Mouse (Mus musculus): ENCODE measurements around the gene Olfr782. TPM values are rescaled to one million over a fixed set of nuclear protein-coding genes. Genes with fewer than 3 reads are reported as not detected.

Olfr782 gene
- not detected in 2 replicates for polyA plus RNA-seq (2012; ENCODE audit: low replicate concordance)

DNA sequence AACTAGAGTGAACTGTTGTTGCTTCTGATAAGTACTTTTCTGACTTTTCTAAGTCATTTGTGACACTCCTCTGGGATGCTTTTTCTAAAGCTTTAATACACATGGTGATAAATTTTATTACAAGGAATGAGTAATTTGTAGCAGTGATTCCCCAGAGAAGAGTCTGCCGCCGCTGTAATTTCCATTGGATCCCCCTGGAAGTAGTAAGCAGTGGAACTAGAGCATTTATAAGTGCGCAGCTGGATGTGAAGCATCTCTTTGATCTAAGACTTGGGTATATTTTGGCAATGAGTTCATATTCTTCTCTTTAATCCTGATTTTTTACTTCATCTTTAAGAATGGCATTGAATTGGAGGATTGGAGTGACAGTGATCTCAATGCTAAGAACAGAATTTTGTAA is at the start of gene Olfr782:
Olfr782 (plus strand) TSS at position 301 of the 400 bp plus-strand sequence.

DNA sequence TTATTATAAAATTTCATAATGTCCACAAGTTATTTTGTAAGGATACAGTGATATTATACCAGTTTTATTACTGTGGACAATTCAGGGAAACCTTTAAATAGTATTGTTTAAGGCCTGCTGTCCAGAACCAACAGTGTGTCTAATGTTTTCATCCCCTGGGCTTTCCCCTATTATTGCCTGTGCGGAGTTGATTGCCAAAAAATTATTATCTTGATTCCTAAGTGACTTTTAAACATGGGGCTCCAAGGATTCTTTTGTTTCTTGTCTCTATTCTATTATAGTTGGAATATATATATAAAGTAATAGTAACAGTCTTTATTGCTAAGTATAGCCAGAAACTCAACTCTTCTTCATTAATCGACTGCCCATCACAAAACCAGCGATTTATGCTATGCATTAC is 30.8 kb upstream of the Olfr782 start, which contains the start of gene Olfr780:
Olfr780 (plus strand) TSS at position 301 of the 400 bp plus-strand sequence.

DNA sequence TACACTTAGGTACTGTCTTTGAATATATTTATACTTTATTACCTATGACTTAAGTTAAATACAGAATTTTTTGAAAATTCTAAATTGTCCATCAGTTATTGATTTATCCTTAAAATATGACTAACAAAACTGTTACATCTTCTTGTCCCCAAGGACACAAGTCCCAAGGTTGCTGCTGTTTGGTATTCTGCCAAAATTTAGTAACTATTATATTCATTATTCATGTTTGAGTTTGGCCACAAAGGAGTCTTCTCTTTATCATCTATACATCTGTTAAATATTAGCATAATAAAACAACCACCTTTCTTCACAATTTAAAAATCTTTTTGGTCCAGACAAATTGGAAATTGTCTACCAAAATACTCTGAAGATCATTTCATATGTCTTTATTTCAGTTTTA is 20.1 kb upstream of the Olfr782 start, which contains the start of gene Olfr781:
Olfr781 (plus strand) TSS at position 301 of the 400 bp plus-strand sequence.

DNA sequence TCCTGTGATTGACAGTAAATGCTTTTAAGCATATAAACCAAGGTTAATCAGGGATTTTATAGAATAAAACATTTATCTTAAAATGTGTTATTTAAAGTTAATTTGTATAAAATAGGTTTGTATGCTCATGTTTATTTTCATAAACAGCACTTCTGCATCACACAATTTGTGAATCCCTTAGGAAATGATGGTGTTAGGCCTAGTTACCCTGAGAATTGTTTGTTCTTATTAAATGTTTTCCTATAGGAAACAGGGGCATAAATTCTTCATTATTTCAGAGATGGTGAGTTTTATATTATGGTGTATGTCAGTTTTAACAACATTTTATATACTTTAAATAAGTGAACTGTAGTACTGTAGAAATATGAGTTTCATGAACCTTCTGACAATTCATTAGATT is 35.1 kb downstream of the Olfr782 start, which contains the start of gene Olfr784:
Olfr784 (plus strand) TSS at position 301 of the 400 bp plus-strand sequence.

Other genes starting within 250 kb of the Olfr782 start
- not detected in 2 replicates for gene Olfr768, start 249.5 kb upstream of the Olfr782 start, polyA plus RNA-seq (2012; ENCODE audit: low replicate concordance)
- not detected in 2 replicates for gene Olfr769, start 231.0 kb upstream of the Olfr782 start, polyA plus RNA-seq (2012; ENCODE audit: low replicate concordance)
- not detected in 2 replicates for gene Olfr770, start 209.9 kb upstream of the Olfr782 start, polyA plus RNA-seq (2012; ENCODE audit: low replicate concordance)
- gene Olfr771, start 184.1 kb upstream of the Olfr782 start, polyA plus RNA-seq (2012; ENCODE audit: low replicate concordance), result not detected in 2 replicates
- not detected in 2 replicates for gene Olfr772, start 170.9 kb upstream of the Olfr782 start, polyA plus RNA-seq (2012; ENCODE audit: low replicate concordance)
- gene Olfr773, start 161.4 kb upstream of the Olfr782 start, polyA plus RNA-seq (2012; ENCODE audit: low replicate concordance), result not detected in 2 replicates
- gene Olfr774, start 112.6 kb upstream of the Olfr782 start, polyA plus RNA-seq (2012; ENCODE audit: low replicate concordance), result not detected in 2 replicates
- gene Olfr775, start 100.4 kb upstream of the Olfr782 start, polyA plus RNA-seq (2012; ENCODE audit: low replicate concordance), result not detected in 2 replicates
- not detected in 2 replicates for gene Olfr776, start 89.7 kb upstream of the Olfr782 start, polyA plus RNA-seq (2012; ENCODE audit: low replicate concordance)
- gene Olfr777, start 77.4 kb upstream of the Olfr782 start, polyA plus RNA-seq (2012; ENCODE audit: low replicate concordance), result not detected in 2 replicates
- not detected in 2 replicates for gene Olfr780, start 30.7 kb upstream of the Olfr782 start, polyA plus RNA-seq (2012; ENCODE audit: low replicate concordance)
- not detected in 2 replicates for gene Olfr781, start 20.0 kb upstream of the Olfr782 start, polyA plus RNA-seq (2012; ENCODE audit: low replicate concordance)
- gene Olfr784, start 35.2 kb downstream of the Olfr782 start, polyA plus RNA-seq (2012; ENCODE audit: low replicate concordance), result not detected in 2 replicates
- not detected in 2 replicates for gene Olfr785, start 56.6 kb downstream of the Olfr782 start, polyA plus RNA-seq (2012; ENCODE audit: low replicate concordance)
- not detected in 2 replicates for gene Olfr786, start 78.5 kb downstream of the Olfr782 start, polyA plus RNA-seq (2012; ENCODE audit: low replicate concordance)
- not detected in 2 replicates for gene Olfr787, start 113.0 kb downstream of the Olfr782 start, polyA plus RNA-seq (2012; ENCODE audit: low replicate concordance)
- gene Olfr788, start 122.1 kb downstream of the Olfr782 start, polyA plus RNA-seq (2012; ENCODE audit: low replicate concordance), result not detected in 2 replicates
- not detected in 2 replicates for gene Olfr789, start 135.9 kb downstream of the Olfr782 start, polyA plus RNA-seq (2012; ENCODE audit: low replicate concordance)
- gene Olfr790, start 149.6 kb downstream of the Olfr782 start, polyA plus RNA-seq (2012; ENCODE audit: low replicate concordance), result not detected in 2 replicates
- gene Olfr791, start 172.9 kb downstream of the Olfr782 start, polyA plus RNA-seq (2012; ENCODE audit: low replicate concordance), result not detected in 2 replicates
- not detected in 2 replicates for gene Olfr792, start 190.3 kb downstream of the Olfr782 start, polyA plus RNA-seq (2012; ENCODE audit: low replicate concordance)
- not detected in 2 replicates for gene Olfr794, start 218.8 kb downstream of the Olfr782 start, polyA plus RNA-seq (2012; ENCODE audit: low replicate concordance)